Mouse (Mus musculus): Measurements from ENCODE around the gene Atp2c1.

Atp2c1 gene

GRCm38 (mm10) chr9:105366199-105366598 lies 160.9 kb downstream of the Atp2c1 start:
- no peak for DNase-seq (ENCODE audit: low read depth, low spot score)

- peak; percentile 46 for DNase-seq (ENCODE audit: low read depth, low spot score)
These were observed 163.4 kb downstream of the Atp2c1 start for GRCm38 (mm10) chr9:105363520-105364231.

GRCm38 (mm10) chr9:105362181-105362580 lies 164.9 kb downstream of the Atp2c1 start:
- DNase-seq (ENCODE audit: low read depth, low spot score), result no peak
